Mouse (Mus musculus) telencephalon, adult 2 months (tissue): ENCODE measurements around the gene Hsfy2.

Experiments used
- DNase-seq: peaks from one replicate; pipeline ENCODE4 v3.0.0-alpha.2; 2011; ENCODE audit warnings: low read depth, low spot score

Gene Hsfy2

DNA sequence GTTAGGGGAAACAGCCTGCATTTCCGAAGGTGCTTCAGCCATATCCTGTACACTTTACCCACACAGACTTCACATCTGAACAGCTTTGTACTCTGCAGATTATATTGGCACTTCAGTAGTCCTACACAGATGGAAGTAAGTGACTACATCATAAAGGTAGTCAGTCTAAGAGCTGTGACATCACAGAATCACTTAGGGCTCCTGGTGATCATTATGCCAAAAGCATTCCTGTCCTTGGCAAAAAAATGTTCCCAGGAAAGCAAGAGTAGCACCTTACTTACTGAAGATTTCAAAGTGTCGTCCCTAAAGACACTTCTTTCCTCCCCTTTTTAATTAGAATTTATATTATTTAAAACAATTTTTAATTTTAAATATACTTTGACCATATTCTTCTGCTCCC is at the start of gene Hsfy2:
Gene Hsfy2, minus strand, starts transcription at position 101 of the 400 bp plus-strand sequence.
- no peak for DNase-seq

DNA sequence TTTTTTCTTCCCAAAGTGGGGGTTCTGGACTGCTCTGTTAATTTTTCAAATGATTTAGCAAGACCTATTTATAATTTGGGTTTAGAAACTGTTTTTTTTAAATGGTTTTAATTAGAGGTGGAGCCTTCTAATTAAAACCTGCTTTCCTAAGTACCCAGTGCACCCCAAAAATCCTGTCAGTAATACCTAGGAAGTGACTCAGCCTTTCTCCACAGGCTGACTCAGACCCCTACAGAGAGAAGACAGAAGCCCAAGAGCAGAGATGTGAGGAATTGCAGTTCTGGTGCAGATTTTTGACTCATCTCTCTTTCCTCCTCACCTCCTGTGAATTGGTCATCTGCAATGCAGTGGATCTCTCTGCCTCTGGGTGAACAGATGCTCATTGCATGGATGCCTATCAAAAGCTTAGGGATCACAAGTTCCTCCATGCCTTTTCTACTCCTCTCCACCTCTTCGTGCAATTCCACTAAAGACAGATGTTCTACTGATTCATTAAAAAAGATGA is 47.9 kb upstream of the Hsfy2 start:
- no peak for DNase-seq

GRCm38 (mm10) chr1:56684512-56684911 is 47.3 kb upstream of the Hsfy2 start:
- DNase-seq = no peak

GRCm38 (mm10) chr1:56681258-56681657 is 44.0 kb upstream of the Hsfy2 start:
- no peak for DNase-seq

DNA sequence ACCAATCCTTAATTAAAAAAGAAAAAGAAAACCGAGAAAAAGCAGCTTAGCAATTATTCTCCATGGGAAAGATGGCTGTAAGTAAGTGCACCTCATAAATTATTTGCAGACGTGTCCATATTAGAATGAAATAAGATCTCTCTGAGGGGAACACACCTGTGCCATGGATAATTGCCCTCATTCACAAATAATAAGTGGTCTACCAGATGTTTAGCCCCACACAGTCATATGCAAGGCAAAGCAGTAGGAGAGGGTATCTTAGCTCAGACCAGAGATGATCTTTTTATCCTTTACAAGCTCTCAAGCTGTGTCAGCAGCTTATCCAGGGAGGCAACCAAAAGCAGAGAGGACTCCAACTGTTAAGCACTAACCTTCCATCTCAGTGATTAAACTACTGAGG is 38.0 kb upstream of the Hsfy2 start:
- no peak for DNase-seq

DNA sequence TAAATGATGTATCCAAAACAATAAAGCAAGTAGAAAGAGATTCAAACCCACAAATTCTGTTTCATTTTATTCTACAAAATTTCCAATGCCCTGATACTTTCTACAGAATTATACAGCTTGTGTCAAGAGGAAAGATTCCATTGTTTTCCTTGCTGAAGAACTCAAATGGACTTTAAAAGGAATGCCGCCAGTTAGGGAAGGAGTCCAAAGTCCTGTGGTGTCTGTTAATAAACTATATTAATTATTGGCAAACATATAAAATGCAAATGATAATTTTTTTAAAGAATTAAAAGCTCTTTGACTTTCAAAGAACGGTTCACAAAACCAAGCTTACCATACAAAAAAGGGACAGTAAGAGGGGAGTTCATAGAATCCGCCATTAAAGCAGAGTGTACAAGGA is 37.4 kb upstream of the Hsfy2 start:
- DNase-seq = no peak

DNA sequence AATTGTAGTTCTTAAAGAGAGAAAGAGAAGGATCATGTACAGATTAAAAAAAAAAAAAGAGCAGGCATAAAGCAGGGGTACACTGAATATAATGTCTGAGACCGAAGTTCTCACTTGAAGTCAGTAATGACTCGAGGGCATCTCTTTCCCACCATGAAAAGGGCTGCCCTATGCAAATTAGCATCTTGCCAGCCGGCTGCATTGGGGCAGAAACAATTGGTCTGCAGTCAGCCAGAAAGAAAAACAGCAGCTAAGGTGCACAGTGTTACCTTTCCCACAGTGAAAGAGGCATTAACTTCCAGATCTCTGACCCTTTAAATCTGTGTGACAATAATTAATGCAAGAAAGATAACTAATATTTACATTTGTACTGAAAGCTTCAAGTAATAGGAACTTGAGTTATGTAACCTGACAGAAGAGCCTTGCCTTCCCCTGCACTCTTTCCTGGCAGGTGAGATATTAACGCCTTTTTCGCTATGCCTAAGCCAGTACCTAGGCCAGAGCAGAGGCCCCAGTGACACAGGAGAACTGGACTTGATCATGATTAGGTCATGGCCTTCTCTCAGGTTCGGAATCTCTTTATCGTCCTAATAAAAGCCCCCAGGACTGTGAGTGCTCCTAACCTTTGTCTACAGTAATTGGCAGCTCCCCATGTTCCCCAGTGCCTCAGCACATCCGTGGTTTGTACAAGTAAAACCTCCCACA is 34.2 kb upstream of the Hsfy2 start:
- DNase-seq = no peak

DNA sequence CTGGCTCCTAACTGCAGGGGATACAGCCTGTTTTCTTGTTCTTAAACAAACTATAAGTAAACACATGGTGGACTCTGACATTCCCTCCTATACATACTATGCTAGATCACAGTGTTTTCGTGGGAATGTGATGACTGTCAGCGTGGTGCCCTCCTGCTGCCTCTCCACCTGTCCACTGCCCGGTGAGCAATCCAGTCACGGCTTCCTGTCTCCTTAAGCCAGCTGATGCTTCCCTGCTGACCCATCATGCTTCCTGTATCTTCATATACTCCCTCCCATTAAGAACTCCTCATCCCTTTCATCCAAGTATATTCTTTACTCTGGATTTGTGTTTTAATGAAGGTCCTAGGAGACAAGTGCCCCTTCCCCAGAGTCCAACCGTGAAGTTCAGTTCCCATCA is 33.3 kb upstream of the Hsfy2 start:
- DNase-seq = no peak

DNA sequence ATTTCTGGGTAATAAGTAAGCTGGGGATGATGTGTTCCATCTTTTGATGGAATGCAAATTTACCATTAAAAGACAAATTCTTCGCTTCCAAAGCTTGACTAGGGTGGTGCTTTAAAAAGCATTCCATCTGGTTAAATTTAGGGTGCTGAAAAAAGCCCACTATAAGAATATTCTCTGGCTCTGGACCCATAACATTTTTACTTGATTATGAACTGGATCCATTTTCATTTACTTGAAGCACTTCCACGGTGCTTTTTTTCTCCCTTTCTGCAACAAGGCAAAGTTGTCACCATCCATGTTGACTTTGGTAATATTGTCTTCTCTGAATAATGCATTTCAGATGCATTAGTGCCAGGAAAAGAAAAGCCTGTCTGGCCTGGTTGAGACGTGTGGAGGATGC is 27.4 kb upstream of the Hsfy2 start:
- DNase-seq = peak; percentile 72

DNA sequence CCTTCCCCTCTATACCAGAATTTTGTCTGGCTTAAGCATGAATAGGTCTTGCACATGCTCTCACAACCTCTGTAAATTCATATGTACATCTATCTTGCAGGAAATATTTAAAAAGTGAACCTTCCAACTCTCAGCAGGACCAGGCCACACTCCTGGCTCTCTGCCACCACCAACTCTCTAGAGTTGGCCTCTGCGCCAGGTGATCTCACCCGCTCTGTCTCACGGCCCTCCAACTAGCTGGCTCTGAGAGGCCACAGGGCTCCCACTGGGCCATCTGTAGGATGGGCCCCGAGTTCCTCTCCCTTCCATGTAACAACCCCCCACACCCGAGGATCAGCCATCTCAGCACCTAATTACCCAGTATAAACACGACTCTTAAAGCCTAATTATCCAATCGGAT is 10.4 kb downstream of the Hsfy2 start:
- no peak for DNase-seq

DNA sequence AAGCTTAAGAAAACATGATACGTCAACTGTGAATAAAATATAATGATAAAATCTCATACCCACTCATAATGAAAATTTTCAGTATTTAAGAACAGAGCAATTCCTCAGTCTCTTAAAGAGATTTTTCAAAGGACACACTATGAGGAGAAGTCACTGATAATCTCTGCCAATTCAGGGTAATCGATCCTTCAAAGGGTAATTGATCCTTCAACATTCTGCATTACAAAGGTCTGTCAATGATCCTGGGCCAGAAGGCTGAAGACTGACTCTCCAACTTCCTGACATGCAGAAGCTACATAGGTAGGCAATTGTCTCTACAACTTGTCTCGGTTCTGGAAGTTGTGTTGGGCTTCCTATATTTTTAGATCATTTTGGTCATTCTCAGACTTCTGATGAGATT is 12.9 kb downstream of the Hsfy2 start:
- no peak for DNase-seq

GRCm38 (mm10) chr1:56612384-56612783 is 24.9 kb downstream of the Hsfy2 start:
- DNase-seq = no peak
